Mouse (Mus musculus) small intestine, adult 2 months (tissue): ENCODE data around the gene Ctnnal1.
"Not testable (repeated sequence)": the region's sequence is repeated elsewhere in the genome, so short reads cannot be mapped to it uniquely, and the experiment has no call there.

ENCODE experiments used
- CTCF ChIP-seq: fragments of 200-500 bp; IDR thresholded peaks from 2 replicates; pipeline ENCODE4 v1.5.1; 2012; ENCODE audit warnings: low read depth, mild to moderate bottlenecking, control low read depth, inconsistent platforms, low read length, moderate library complexity, mixed read lengths; ENCODE audit not compliant: insufficient replicate concordance, insufficient read length; ENCODE audit errors: extremely low read depth
- POLR2A ChIP-seq: fragments of 200-500 bp; IDR thresholded peaks from 2 replicates; pipeline ENCODE4 v1.6.1; 2012; ENCODE audit warnings: low read depth, mild to moderate bottlenecking, control low read depth, inconsistent platforms, low read length, moderate library complexity

- TF ChIP-seq CTCF, POLR2A: not testable (repeated sequence)
Observed at GRCm38 (mm10) chr4:56870541-56870940, 5.6 kb upstream of the Ctnnal1 start.
